In the genomic region with DNA sequence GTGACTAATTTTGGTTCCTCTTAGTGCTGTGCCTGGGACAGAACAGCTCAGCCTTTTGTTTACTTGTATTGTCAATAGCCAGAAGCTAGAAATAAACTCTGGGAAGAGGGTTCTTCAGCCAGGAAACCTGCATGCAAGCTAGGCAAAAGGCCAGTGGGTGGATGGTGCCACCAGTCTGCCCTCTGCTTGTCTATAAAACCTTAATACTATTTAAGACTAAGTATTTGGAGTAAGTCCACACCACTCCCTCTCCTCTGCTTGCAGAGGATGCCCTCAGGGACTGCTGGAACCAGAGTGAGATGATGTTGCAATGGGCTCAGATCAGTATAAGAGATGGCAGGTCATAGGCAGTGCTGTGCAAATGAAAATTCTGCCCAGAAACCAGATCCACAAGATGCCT, we compare ENCODE assay signal across 11 mouse cellular contexts. TPM values are rescaled to one million over a fixed set of nuclear protein-coding genes. Genes with fewer than 3 reads are reported as not detected.
DNase-seq lines count a peak whose midpoint lies in the region; ATAC-seq and TF ChIP-seq lines count a peak whose summit lies in the region.
"Had no signal": no experiment of that assay in that cellular context is flagged by ENCODE, and none has a peak within 500 bp of the region (broad histone marks: within the 10 kb centered on the region; RNA-seq: fewer than 3 reads in every experiment).

No protein-coding gene starts in this region.

- no peak overlapping the region for H3K4me3 ChIP-seq in kidney, embryonic 14.5 days (ENCODE audit: low read length)
- no peak overlapping the region for H3K4me3 ChIP-seq in brown adipose tissue, adult 24 weeks (ENCODE audit: insufficient read depth, low read depth, low read length)
- H3K4me3 ChIP-seq in small intestine, adult 2 months (ENCODE audit: low read depth, low read length): no peak overlapping the region
- no peak overlapping the region for H3K4me3 ChIP-seq in left cerebral cortex, adult 2 months
- H3K4me3 ChIP-seq: layer of hippocampus, adult 2 months; liver, embryonic 13.5 days; midbrain, embryonic 13.5 days had no signal

- H3K36me3 ChIP-seq in kidney, embryonic 14.5 days (ENCODE audit: control insufficient read depth, insufficient read depth, low read length): no peaks in the 10 kb centered on the region
- no peaks in the 10 kb centered on the region for H3K36me3 ChIP-seq in small intestine, adult 2 months (ENCODE audit: control insufficient read depth, insufficient read depth, low read length)
- H3K36me3 ChIP-seq: liver, embryonic 13.5 days; midbrain, embryonic 13.5 days had no signal

- no peak overlapping the region for H3K27ac ChIP-seq in kidney, embryonic 14.5 days (ENCODE audit: low read depth, low read length)
- 0 out of 2 replicates have a peak overlapping the region, but pooled peaks have one; percentile 20 for H3K27ac ChIP-seq in brown adipose tissue, adult 24 weeks (replicated peaks; ENCODE audit: low read depth, low read length)
- peak overlapping the region; percentile 9; the same call in 1 of the 2 replicates for H3K27ac ChIP-seq in small intestine, adult 2 months (ENCODE audit: insufficient read depth, low read depth, low read length)
- H3K27ac ChIP-seq in left cerebral cortex, adult 2 months: no peak overlapping the region
- H3K27ac ChIP-seq: layer of hippocampus, adult 2 months; liver, embryonic 13.5 days; midbrain, embryonic 13.5 days had no signal

- no peak for TF ChIP-seq CTCF in small intestine, adult 2 months (IDR thresholded peaks at IDR 0.05; ENCODE audit: extremely low read depth, insufficient read length, insufficient replicate concordance, low read depth, low read length)
- TF ChIP-seq CTCF in left cerebral cortex, adult 2 months (IDR thresholded peaks at IDR 0.05): no peak

- no peak for TF ChIP-seq POLR2A in small intestine, adult 2 months (IDR thresholded peaks at IDR 0.05; ENCODE audit: low read depth, low read length)

- H3K27me3 ChIP-seq in kidney, embryonic 14.5 days (ENCODE audit: control insufficient read depth, insufficient read depth, low read length): no peaks in the 10 kb centered on the region
- H3K27me3 ChIP-seq in small intestine, adult 2 months (ENCODE audit: control insufficient read depth, insufficient read depth, low read length): no peaks in the 10 kb centered on the region
- H3K27me3 ChIP-seq: liver, embryonic 13.5 days; midbrain, embryonic 13.5 days had no signal

- intact Hi-C loops in left cerebral cortex, adult 2 months (cut with DNase I): no loop called here

- peak; percentile 18 to 68 for DNase-seq in kidney, postnatal 25 days
- DNase-seq in fibroblast of lung, adult 2 months (ENCODE audit: low read depth): peak; percentile 18
- DNase-seq in right cerebral cortex, postnatal 4 days: no peak
- no peak for DNase-seq in left cerebral cortex, adult 2 months (ENCODE audit: extremely low spot score in 1 of 2, low spot score in 2 of 2)
- DNase-seq: liver, embryonic 13.5 days had no signal

- no peak overlapping the region for H3K4me2 ChIP-seq in kidney, embryonic 14.5 days (replicated peaks; ENCODE audit: low read depth, low read length)
- H3K4me2 ChIP-seq: liver, embryonic 13.5 days; midbrain, embryonic 13.5 days had no signal

- no peaks in the 10 kb centered on the region for H3K4me1 ChIP-seq in kidney, embryonic 14.5 days (ENCODE audit: control insufficient read depth, insufficient read depth, low read length)
- peaks cover 13% of the 10 kb centered on the region; the same call in 1 of the 2 replicates for H3K4me1 ChIP-seq in brown adipose tissue, adult 24 weeks (ENCODE audit: control insufficient read depth, insufficient read depth, insufficient read length, low read length)
- H3K4me1 ChIP-seq in small intestine, adult 2 months (ENCODE audit: control insufficient read depth, insufficient read depth, insufficient read length, low read length): peaks cover 18% of the 10 kb centered on the region; the same call in 1 of the 2 replicates
- H3K4me1 ChIP-seq: liver, embryonic 13.5 days; midbrain, embryonic 13.5 days had no signal

- ATAC-seq in kidney, embryonic 14.5 days (ENCODE audit: low FRiP score, low TSS enrichment): no peak
- ATAC-seq: forebrain, embryonic 14.5 days; midbrain, embryonic 13.5 days had no signal

- no peak overlapping the region for H3K9ac ChIP-seq in kidney, embryonic 14.5 days (ENCODE audit: low read depth, low read length)
- H3K9ac ChIP-seq: liver, embryonic 13.5 days; midbrain, embryonic 13.5 days had no signal

- no peaks in the 10 kb centered on the region for H3K9me3 ChIP-seq in kidney, embryonic 14.5 days (ENCODE audit: control insufficient read depth, low read length)
- H3K9me3 ChIP-seq: liver, embryonic 13.5 days; midbrain, embryonic 13.5 days had no signal

RNA-seq across cellular contexts. Expression of a gene that starts 53.5 kb away (rescaled TPM):
- 23.6 and 30.9 TPM in 2 replicates for polyA plus RNA-seq in kidney, embryonic 14.5 days (2014; fragmentation: Nextera tagmentation; extraction: Ambion mirVana)
- 237 and 255 TPM in 2 replicates for polyA plus RNA-seq in brown adipose tissue, adult 24 weeks (2012; ENCODE audit: insufficient read depth, insufficient read length, missing spikeins)
- polyA plus RNA-seq in small intestine, adult 2 months (2012; rRNA removed): 3.1 and 7.9 TPM in 2 replicates
- 10 to 100 TPM; 28.9 to 29.4 TPM for total RNA-seq in left cerebral cortex, adult 2 months (2021)

Comparison
In these comparisons a context has a peak if more than half of its experiments do, and no peak if none do; other contexts are left out.
1. DNase-seq: peak in kidney, postnatal 25 days (2 of 2) and fibroblast of lung, adult 2 months (single experiment); none in right cerebral cortex, postnatal 4 days (single experiment) and left cerebral cortex, adult 2 months (0 of 2).
2. H3K27ac ChIP-seq: peak in brown adipose tissue, adult 24 weeks (single experiment) and small intestine, adult 2 months (single experiment); none in kidney, embryonic 14.5 days (single experiment) and left cerebral cortex, adult 2 months (single experiment).